Mouse (Mus musculus) layer of hippocampus, postnatal 14 days (tissue): Measurements from ENCODE around the gene Inf2. TPM values are rescaled to one million over a fixed set of nuclear protein-coding genes. Genes with fewer than 3 reads are reported as not detected.

ENCODE experiments used
- DNase-seq, 2 experiments: peaks; one replicate each; pipeline ENCODE4 v3.0.0; 2021 to 2022; ENCODE audit warnings: low spot score in 2 of 2, mixed read lengths in 1 of 2
- microRNA-seq, 2 experiments: library from miRNA; unstranded; fragments of <30 nt; microRNA quantifications; one replicate each; pipeline ENCODE4 v1.2.0; 2021
- total RNA-seq, 2 experiments: library from RNA; stranded (reverse); gene quantifications; 2 replicates each; pipeline ENCODE4 v1.2.3; 2021

Gene Inf2
- total RNA-seq, 2 experiments from 2014 or later, result 116 to 122 TPM

DNA sequence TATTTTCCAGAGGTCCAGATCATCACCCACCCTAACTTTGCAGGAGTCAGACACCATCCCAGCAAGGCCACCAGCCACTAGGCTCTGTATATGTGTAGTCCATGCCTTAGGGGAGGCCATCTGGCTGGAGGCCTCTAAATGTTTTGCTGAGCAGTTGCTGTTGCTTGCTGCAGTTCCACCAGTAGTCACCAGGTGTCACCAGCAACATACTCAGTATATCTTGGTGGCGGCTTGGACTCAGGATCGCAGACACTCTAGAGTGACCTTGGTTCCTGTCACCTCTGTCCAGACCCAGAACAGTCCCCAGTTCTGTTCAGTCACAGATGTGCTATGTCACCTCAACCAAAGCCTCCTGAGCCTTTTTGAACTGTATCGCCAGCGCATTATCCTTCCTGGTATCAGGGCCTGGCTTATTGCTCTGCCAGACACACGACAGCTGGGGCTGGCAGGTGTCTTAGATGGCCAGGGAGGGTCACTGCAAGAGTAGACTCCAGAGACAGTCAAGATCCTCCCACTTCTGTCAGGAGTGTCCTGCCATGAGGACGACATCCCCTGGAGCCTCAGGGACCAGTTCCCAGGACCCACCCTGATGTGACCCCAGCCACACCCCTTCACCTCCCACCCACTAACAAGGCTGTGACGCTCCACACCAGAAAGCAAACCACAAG is 64.7 kb downstream of the Inf2 start:
- peak; percentile 81 to 89 for DNase-seq

DNA sequence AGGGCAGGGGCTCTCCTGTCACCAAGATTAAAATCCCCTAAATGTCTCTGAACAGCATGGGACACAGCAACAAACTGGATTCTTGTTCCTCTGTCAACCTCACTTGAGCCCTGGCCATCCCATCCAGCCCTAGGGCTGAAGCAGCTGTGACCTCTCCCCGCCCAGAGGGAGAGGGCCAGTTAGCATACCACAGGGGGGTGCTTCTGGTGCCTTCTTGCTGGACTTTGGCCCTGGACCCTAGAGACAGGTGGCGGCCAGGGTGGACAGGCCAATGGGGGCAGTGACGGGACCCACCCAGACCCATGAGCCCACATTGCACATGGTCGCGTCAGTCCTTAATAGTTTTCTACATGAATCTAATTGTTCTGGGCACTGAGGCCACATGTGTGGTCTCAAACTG is 65.5 kb downstream of the Inf2 start:
- no peak for DNase-seq

DNA sequence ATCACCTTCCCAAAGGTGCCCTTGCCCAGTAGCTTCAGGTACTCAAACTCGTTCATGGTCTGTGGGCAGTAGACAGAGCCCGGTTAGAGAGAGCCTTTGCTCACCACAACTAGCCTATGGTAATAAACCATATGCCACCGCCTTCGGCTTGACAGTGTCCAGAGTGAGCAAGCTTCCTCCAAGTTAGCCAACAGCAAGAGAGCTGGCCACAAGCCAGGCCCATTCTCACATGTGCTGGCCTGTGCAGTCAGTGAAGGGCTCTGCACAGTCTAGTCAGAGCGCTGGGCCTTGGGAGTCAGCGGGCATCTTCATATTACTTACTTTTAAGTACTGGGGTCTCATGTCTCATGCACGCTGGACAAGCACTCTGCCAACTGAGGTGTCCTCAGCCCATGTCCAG is 70.0 kb downstream of the Inf2 start:
- no peak for DNase-seq

DNA sequence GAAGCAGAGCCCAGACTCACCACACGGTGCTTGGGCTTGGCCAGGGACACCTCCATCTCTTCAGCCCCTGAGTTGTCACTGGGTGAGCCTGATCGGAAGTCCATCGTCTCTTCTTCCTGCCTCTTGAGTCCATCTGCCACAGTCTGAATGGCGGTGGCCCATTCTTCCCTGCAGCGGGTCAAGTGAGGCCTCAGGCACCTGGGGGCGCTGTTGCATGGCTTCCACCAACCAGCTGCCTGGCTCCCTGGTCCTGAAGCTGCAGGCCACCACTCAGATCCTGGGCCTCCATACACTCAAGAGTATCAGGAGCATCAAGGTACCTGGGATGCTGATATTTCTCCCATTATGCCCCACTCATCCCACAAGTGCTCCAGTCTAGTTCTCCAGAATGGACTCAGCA is 70.5 kb downstream of the Inf2 start:
- peak; percentile 50 to 61 for DNase-seq

DNA sequence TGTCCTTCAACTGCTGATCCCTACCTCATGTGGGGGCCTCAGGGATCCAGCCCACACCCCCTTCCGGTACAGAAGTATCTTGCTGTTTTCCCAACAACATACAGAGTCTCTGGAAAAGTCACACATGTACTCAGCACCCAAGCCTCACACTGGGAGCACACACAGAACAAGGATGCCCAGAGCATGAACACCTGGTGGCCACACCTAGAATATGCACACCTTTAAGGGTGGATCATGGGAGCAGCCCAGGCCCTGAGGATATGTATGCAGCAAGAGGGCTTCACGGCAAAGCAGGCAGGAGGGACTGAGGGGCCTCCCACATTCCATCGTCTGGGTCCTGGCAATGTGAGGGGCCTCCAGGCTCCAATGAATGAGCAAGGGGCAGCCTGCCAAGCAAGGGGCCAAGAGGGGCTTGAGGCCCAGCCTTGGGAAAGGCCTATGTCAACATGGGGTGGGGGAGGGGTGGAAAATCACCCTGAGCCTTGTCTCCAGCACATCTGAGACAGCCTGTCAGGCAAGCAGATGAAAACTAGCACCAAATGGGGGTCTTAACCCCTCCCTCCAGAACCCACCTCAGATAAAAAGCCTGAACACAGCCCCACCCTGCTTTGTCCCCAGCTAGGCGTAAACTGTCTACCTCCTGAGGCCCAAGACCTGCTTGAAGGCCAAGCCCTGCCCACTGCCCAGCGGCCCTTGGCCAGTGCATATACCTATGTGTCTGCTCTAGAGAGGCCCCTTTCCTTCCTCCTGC is 72.2 kb downstream of the Inf2 start:
- DNase-seq, result no peak

DNA sequence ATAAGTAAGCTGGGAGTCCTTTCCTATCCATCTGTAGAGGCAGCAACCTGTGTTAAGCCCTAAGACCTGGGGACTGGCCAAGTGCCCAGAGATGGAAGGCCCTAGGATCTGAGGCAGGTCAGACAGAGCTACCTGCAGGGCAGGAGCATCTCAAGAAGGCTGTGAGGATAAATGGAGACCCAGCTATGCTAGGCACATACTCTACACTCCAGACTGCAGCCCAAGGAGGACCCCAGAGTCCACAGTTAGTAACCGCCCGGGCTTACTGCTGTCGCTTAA is 72.7 kb downstream of the Inf2 start:
- DNase-seq, result no peak

DNA sequence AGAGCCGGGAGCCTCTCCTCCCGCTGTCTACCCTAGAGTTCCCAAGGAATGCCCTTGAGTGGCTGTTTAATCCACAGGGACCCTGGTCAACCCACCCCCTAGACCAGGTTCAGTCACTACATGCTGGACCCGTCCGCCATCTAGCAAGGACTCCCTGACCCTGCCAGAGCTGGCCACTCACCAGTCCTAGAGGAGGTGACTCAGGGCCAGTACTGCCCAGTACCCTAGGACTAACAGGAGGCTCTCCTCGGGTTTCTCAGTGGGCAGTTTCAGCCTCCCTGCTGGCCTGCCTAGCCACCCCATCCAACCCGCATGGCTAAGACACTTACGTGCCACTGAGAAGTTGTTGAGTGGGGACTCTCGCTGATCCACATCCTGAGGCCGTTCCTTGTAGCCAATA is 73.3 kb downstream of the Inf2 start:
- DNase-seq, result no peak

DNA sequence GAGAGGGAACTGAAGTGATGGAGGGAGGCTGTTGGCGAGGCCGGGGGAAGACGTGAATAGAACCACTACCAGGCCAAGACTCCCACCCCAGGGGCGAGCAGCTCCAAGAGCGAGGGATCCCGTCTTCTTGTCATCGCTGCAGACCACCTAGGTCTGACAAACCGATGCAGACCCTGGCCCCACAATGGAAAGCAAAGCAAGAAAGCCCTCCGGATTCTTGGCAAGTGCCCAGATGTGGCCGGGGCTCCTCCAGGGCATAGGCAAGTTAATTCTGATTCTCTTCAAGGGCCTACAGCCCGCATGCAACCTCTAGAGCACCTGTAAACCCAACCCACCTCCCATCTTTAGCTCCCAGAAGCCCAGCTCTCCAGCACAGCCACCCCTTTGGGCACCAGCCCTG is 74.7 kb downstream of the Inf2 start:
- no peak for DNase-seq

DNA sequence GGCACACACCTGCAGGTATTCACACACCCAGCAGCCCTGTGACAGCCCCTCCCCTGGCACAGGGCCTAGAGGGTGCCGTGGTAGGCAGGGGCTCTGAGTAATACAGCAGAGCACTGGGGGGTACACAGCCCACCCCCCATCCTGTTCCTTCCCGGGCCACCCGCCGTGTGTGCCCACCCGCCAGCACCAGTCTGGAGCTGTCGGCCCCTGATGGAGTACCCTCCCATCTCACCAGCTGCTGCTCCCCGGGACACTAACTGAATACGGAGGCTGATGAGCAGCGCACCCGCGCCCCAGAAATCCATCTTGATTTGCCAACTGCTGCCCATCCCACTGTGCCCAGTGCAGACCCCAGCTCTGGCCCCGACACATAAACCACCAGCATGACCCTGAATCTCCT is 75.1 kb downstream of the Inf2 start:
- DNase-seq, result no peak

DNA sequence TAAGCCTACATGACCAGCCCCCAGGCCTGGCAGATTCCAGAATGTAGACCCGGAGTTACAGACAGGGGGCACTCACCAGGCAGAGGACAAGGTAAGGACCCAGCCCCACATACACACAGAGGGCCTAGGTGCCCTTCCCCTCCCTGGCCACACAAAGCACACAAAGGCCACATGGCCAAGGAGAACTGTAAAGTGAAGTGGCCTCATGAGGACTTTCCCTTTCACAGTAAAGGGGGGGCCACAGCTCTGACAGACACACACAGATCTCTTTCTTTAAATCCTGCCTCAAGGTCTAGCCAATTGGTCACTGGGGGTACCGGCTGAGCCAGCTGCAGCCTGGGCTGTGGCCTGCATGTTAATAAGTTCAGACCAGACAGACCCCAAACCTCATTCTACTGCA is 75.5 kb downstream of the Inf2 start:
- DNase-seq, result no peak

DNA sequence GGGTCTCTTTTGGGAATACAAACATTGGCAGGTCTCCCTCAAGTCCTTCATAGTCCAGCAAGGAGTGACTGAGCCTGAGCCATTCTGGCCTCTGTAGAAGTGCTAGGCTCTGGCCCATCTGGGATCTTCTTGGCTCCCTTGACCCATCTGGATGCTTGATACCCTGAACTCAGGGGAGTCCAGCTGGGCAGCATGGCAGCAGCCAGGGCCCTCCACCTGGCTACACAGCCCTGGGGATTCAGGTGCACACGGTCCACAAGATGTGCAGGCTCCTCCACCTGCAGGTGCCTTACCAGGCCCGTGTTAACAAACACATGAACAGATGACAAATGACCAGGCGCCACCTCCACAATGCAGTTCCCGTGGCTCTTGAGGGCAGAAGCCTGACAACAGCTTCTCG is 76.1 kb downstream of the Inf2 start:
- DNase-seq, result no peak

Small RNA genes lying within 50 kb of the gene (microRNA-seq; reads per million reads assigned to microRNA genes)
- gene Mir6939, result 2.5 to 3.2 reads per million in 2 experiments

Other genes starting within 250 kb of the Inf2 start
- gene A530016L24Rik, start 99.3 kb upstream of the Inf2 start, total RNA-seq, result under 1 TPM; 0.45 to 0.67 TPM
- gene Tmem179, start 72.0 kb upstream of the Inf2 start, total RNA-seq, result 100 to 1,000 TPM; 119 to 130 TPM
- gene Adssl1, start 31.3 kb downstream of the Inf2 start, total RNA-seq, result 1 to 10 TPM; 5.3 to 5.6 TPM
- 10 to 100 TPM; 21.6 to 23.4 TPM for gene Siva1, start 55.9 kb downstream of the Inf2 start, total RNA-seq
- 100 to 1,000 TPM; 153 to 158 TPM for gene Akt1, start 86.1 kb downstream of the Inf2 start, total RNA-seq
- gene Zbtb42, start 90.0 kb downstream of the Inf2 start, total RNA-seq, result under 1 TPM; 0.43 to 0.55 TPM
- 100 to 1,000 TPM; 178 to 193 TPM for gene Cep170b, start 131.7 kb downstream of the Inf2 start, total RNA-seq
- gene Pld4, start 171.9 kb downstream of the Inf2 start, total RNA-seq, result 10 to 100 TPM; 10.6 to 13.1 TPM
- gene Ahnak2, start 213.9 kb downstream of the Inf2 start, total RNA-seq, result 1 to 10 TPM; 4.9 to 7.8 TPM
- gene Clba1, start 220.2 kb downstream of the Inf2 start, total RNA-seq, result 10 to 100 TPM; 13.2 to 13.7 TPM
- 1 to 10 TPM; 8.1 to 9.2 TPM for gene Cdca4, start 240.6 kb downstream of the Inf2 start, total RNA-seq